Mouse (Mus musculus) heart, embryonic 12.5 days (tissue): ENCODE measurements around the gene Tmem200c. TPM values are rescaled to one million over a fixed set of nuclear protein-coding genes. Genes with fewer than 3 reads are reported as not detected.

Experiments
- ATAC-seq: fragments of 200-750 bp; cut with Nextera tagmentation; 2 replicates; pipeline ENCODE4 v1.8.0; 2017; ENCODE audit warnings: moderate TSS enrichment, moderate library complexity; ENCODE audit not compliant: insufficient number of reproducible peaks, low FRiP score
- H3K27ac ChIP-seq: fragments of 300-500 bp; sonication (generic); 2 replicates; pipeline ENCODE4 v1.5.1; 2016; ENCODE audit warnings: mild to moderate bottlenecking, moderate library complexity; ENCODE audit not compliant: poor library complexity, severe bottlenecking
- H3K27me3 ChIP-seq: fragments of 300-500 bp; sonication (generic); replicated peaks from 2 replicates; pipeline ENCODE4 v1.6.1; 2016; ENCODE audit warnings: mild to moderate bottlenecking, moderate library complexity
- H3K36me3 ChIP-seq: fragments of 300-500 bp; sonication (generic); 2 replicates; pipeline ENCODE4 v1.6.1; 2016; ENCODE audit warnings: mild to moderate bottlenecking, moderate library complexity
- H3K4me1 ChIP-seq: fragments of 300-500 bp; sonication (generic); replicated peaks from 2 replicates; pipeline ENCODE4 v1.6.1; 2016; ENCODE audit warnings: mild to moderate bottlenecking
- H3K4me2 ChIP-seq: fragments of 300-500 bp; sonication (generic); 2 replicates; pipeline ENCODE4 v1.6.1; 2016; ENCODE audit warnings: mild to moderate bottlenecking, moderate library complexity
- H3K4me3 ChIP-seq: fragments of 300-500 bp; sonication (generic); 2 replicates; pipeline ENCODE4 v1.5.1; 2016; ENCODE audit warnings: mild to moderate bottlenecking
- H3K9ac ChIP-seq: fragments of 300-500 bp; sonication (generic); 2 replicates; pipeline ENCODE4 v1.6.1; 2016; ENCODE audit warnings: mild to moderate bottlenecking, moderate library complexity
- H3K9me3 ChIP-seq: fragments of 300-500 bp; sonication (generic); replicated peaks from 2 replicates; pipeline ENCODE4 v1.6.1; 2016; ENCODE audit warnings: mild to moderate bottlenecking, moderate library complexity
- WGBS: fragments of 180-500 bp; shearing (Covaris S2); methylation state at CpG from one replicate; pipeline ENCODE4 v1.1.7; 2016; 5-methylcytosine and 5-hydroxymethylcytosine counted together
- polyA plus RNA-seq: library from polyadenylated mRNA; unstranded; fragments of >200 nt; fragmentation: Nextera tagmentation; extraction: Ambion mirVana; gene quantifications from 2 replicates; pipeline ENCODE4 v1.2.1, GENCODE M21; 2016

Gene Tmem200c
- polyA plus RNA-seq, result 0.17 and 0.32 TPM in 2 replicates

GRCm38 (mm10) chr17:68826323-68826722, at the start of gene Tmem200c:
Gene Tmem200c (plus strand): TSS chr17:68826623.
- Histone ChIP-seq H3K36me3 (no peaks in the 10 kb centered on the region), H3K27me3 (peaks cover 3% of the 10 kb centered on the region; the same call in 1 of the 2 replicates), H3K4me2 (no peak within 1 kb of the TSS), H3K27ac (no peak within 1 kb of the TSS), H3K4me1 (no peaks in the 10 kb centered on the region), H3K9ac (no peak within 1 kb of the TSS), H3K4me3 (no peak within 1 kb of the TSS), H3K9me3 (no peaks in the 10 kb centered on the region)
- whole genome bisulfite sequencing, result 68% methylated on average over 6 of the region's 6 CpGs
- no peak for ATAC-seq

- H3K27ac ChIP-seq, result no peak overlapping the region
- ATAC-seq, result no peak
- H3K27me3 ChIP-seq, result no peaks in the 10 kb centered on the region
- no peak overlapping the region for H3K4me2 ChIP-seq
- no peak overlapping the region for H3K4me3 ChIP-seq
- H3K4me1 ChIP-seq, result no peaks in the 10 kb centered on the region
- 78% methylated on average over 4 of the region's 4 CpGs for WGBS
- H3K9ac ChIP-seq, result no peak overlapping the region
- no peaks in the 10 kb centered on the region for H3K9me3 ChIP-seq
- no peaks in the 10 kb centered on the region for H3K36me3 ChIP-seq
Observed at GRCm38 (mm10) chr17:68793741-68794140, 32.7 kb upstream of the Tmem200c start.

DNA sequence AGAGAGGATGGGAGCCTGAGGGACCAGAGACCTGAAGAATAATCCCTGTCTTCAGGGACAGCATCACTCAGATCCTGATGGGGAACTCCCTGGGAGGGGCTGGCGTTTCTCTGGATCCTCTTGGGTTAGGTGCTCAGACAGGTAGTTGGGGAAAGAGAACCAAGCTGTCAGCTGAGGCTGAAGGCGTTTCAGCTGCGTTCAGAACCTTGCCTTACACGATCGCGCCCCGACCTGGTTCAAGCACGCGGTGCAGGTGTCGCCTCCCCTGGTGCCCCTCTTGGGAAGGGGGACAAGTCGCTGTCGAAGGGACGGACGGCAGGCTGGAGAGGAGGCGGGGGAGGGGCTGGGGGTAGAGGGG, 10.2 kb downstream of the Tmem200c start:
- 2% methylated on average over 15 of the region's 15 CpGs for WGBS
- H3K4me3 ChIP-seq, result peak overlapping the region; percentile 52
- H3K9me3 ChIP-seq, result no peaks in the 10 kb centered on the region
- peaks cover 30% of the 10 kb centered on the region for H3K4me1 ChIP-seq
- H3K36me3 ChIP-seq, result no peaks in the 10 kb centered on the region
- peak overlapping the region; percentile 82 for H3K4me2 ChIP-seq
- peaks cover 72% of the 10 kb centered on the region for H3K27me3 ChIP-seq
- no peak for ATAC-seq
- H3K9ac ChIP-seq, result peak overlapping the region; percentile 29; the same call in 1 of the 2 replicates
- no peak overlapping the region for H3K27ac ChIP-seq

DNA sequence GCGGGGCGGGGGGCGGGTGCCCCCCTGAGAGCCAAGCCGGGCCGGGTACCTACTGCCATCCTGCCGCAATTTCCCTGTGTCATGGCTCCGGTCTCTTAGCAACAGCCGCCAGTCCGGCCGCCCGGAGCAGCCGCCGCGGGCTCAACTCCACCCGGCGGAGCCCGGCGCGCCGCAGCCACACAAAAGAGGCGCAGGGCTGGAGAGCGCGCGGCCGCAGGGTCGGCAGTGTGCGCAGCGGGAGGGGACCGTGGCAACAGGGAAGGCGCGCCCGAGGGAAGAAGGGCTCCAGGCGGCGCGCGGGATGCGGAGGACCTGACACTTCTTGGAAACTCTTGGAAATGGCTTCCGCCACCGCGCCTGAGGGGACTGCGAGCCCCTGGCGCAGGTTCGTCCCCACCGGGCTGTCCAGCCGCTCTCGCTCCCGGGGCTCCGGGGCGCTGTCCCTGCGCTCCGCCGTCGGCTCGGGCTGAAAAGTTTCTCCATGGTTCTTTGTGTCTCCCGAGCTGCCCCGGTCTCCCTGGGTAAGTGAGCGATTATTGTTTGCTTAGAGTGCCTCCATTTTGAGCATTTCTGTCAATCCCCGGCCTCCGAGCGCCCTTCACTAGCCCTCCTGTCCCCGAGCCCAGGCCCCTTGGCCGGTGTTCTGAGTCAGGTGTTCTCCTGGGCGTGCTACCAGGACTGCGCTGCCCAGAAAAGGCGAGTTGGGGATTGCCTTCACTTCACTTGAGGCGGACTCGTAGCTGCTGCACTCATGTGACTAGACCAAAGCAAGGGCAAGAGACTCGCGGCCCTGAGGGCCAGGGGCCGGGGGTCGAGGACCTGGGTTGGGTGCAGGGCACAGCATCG, 10.8 kb downstream of the Tmem200c start:
- under 1% methylated on average over 68 of the region's 72 CpGs for WGBS
- ATAC-seq, result peak; percentile 34; the same call in 1 of the 2 replicates
- no peak overlapping the region for H3K27ac ChIP-seq

DNA sequence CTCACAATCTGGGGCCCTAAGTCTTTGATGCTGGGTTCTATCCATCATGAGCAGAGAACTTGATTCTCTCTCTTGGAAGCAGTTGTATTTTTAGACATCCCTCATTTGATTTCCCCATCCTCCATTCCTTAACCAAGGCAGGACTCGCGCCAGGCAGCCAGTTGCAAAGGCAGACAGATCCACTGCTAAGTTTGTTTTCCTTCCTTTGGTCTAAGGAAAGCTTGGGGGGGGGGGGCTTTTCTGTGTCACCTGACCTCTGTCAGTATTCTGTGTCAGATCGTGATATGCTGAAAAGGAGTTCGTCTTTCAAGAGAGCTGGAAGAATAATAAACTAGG, 11.4 kb downstream of the Tmem200c start:
- 9% methylated on average over 4 of the region's 4 CpGs for WGBS

More for the DNA sequence above, 10.8 kb downstream of the Tmem200c start:
- peak overlapping the region; percentile 52 for H3K4me3 ChIP-seq
- peak overlapping the region; percentile 82 for H3K4me2 ChIP-seq
- no peaks in the 10 kb centered on the region for H3K36me3 ChIP-seq
- H3K9me3 ChIP-seq, result no peaks in the 10 kb centered on the region
- H3K9ac ChIP-seq, result peak overlapping the region; percentile 29
- peaks cover 35% of the 10 kb centered on the region for H3K4me1 ChIP-seq
- peaks cover 71% of the 10 kb centered on the region for H3K27me3 ChIP-seq

DNA sequence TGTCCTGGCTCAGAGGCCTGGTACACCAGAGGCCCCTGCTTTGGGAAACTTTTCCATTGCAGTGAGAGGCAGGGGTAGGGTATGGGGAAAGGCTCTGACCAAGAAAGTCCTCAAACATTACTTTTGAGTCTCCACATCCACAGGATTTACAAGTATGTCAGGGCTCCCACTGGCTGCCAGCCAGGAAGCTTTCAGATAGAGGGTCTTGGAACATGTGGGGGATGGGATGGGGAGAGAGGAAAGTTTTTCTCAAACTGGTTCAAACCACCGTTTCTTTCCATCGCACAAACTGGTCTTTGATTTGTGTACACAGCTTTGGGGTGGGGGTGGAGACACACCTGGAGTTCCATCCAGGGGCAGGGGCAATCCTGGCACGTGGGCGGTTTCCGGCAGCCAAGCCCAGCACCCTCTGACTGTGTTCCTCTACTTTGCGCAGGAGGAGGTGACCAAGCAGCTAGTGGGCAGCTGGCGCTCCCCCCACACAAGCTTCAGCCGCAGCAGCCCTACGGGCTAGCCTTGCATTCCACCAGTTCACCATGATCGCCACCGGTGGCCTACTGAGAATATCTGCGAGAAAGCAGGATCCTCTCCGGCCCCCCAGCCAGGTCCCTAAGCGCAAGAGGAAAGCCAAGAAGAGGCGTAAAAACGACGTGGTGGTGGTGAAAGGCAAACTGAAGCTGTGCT, 13.6 kb downstream of the Tmem200c start:
- no peak for ATAC-seq
- Histone ChIP-seq H3K27me3 (peaks cover 71% of the 10 kb centered on the region), H3K4me1 (peaks cover 35% of the 10 kb centered on the region), H3K4me3 (peak overlapping the region; percentile 56), H3K9ac (no peak overlapping the region), H3K9me3 (no peaks in the 10 kb centered on the region), H3K36me3 (no peaks in the 10 kb centered on the region), H3K27ac (no peak overlapping the region), H3K4me2 (peak overlapping the region; percentile 97)
- WGBS, result 10% methylated on average over 17 of the region's 17 CpGs

More for the DNA sequence above, 11.4 kb downstream of the Tmem200c start:
- Histone ChIP-seq H3K4me2 (peak overlapping the region; percentile 82), H3K9me3 (no peaks in the 10 kb centered on the region), H3K9ac (peak overlapping the region; percentile 29; the same call in 1 of the 2 replicates), H3K36me3 (no peaks in the 10 kb centered on the region), H3K27me3 (peaks cover 71% of the 10 kb centered on the region), H3K27ac (no peak overlapping the region), H3K4me1 (peaks cover 35% of the 10 kb centered on the region), H3K4me3 (peak overlapping the region; percentile 52)
- ATAC-seq, result no peak

DNA sequence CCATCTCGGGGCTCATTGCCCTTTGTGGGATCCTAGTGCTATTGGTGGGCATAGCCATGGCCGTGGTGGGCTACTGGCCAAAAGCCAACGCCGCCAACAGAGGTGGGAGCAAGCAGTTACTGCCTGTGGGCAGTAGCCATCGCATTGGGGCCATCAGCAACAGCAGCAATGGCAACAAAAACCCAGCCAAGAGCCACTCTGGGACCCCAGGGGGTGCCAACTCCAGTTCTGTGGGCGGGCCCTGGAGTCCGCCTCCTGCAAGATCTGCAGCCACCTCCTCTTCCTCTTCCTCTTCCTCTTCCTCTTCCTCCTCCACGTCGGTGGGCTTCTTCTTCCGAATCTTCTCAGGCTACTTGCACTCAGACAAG, 14.1 kb downstream of the Tmem200c start:
- H3K36me3 ChIP-seq, result no peaks in the 10 kb centered on the region
- H3K9ac ChIP-seq, result peak overlapping the region; percentile 60; the same call in 1 of the 2 replicates
- peaks cover 66% of the 10 kb centered on the region for H3K27me3 ChIP-seq
- H3K4me1 ChIP-seq, result peaks cover 35% of the 10 kb centered on the region
- peak overlapping the region; percentile 56 for H3K4me3 ChIP-seq
- no peak for ATAC-seq
- no peak overlapping the region for H3K27ac ChIP-seq
- peak overlapping the region; percentile 97 for H3K4me2 ChIP-seq
- no peaks in the 10 kb centered on the region for H3K9me3 ChIP-seq
- 11% methylated on average over 10 of the region's 10 CpGs for WGBS

DNA sequence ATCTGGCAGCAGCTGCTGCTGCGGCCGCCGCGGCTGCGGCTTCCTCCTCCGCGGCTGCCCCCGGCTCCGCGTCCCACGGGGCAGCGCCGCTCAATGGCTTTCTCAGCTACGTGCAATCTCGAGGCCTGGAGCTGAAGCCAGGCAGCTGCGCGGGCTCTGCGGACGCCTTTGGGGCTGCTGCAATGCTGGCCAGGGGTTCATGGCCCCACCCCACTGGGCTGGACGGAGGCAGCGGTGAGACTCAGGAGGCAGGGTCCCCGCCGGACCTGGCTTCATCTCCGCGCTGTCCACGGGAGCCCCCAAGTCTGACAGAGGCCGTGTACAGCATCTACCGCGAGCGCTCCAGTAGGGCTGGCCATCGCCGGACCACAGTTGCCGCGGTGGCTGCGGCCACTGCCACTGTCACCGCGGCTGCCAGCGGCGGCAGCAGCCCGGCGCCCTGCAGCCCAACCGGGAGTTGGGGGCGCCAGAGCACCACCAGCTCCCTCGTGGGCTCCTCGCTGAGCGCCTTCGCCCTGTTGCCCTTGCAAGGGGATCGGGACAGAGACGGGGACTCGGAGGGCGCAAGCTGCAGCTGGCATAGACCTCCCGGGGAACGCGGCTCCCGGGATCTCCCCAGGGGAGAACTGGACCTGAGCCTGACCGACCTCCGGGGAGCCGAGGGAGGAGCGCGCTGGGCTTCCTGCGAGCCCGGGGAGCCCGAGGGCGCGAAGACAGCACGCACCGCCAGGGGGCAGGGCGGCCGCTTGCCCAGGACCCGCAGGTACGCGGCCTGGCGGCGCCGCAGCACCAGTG, 14.9 kb downstream of the Tmem200c start:
- peak; percentile 65 for ATAC-seq

DNA sequence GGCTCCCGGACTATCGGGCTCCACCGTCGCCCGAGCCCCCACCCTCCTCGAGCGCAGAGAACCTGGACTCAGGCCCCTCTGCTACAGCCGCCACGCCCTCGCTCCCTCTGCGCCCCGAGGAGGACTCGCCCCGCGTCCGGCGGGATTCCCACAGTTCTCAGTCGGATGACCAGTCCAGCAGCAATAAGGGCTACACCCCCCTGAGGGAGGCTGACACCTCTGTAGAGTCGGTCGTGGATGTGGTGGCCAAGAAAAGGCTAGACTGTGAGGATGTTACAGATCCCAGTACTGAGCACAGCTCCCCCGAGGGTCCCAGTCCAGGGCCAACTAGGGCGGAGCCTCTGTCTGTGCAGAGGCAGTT, 15.4 kb downstream of the Tmem200c start:
- Histone ChIP-seq H3K27me3 (peaks cover 59% of the 10 kb centered on the region), H3K27ac (no peak overlapping the region), H3K36me3 (no peaks in the 10 kb centered on the region), H3K4me2 (peak overlapping the region; percentile 97), H3K9ac (peak overlapping the region; percentile 60), H3K9me3 (no peaks in the 10 kb centered on the region), H3K4me1 (peaks cover 30% of the 10 kb centered on the region), H3K4me3 (peak overlapping the region; percentile 56)
- peak; percentile 63 for ATAC-seq
- 3% methylated on average over 22 of the region's 22 CpGs for WGBS

More for the DNA sequence above, 14.9 kb downstream of the Tmem200c start:
- Histone ChIP-seq H3K9ac (peak overlapping the region; percentile 60), H3K4me3 (peak overlapping the region; percentile 56), H3K9me3 (no peaks in the 10 kb centered on the region), H3K27me3 (peaks cover 62% of the 10 kb centered on the region), H3K27ac (no peak overlapping the region), H3K4me1 (peaks cover 35% of the 10 kb centered on the region), H3K4me2 (peak overlapping the region; percentile 97), H3K36me3 (no peaks in the 10 kb centered on the region)
- WGBS, result under 1% methylated on average over 75 of the region's 75 CpGs

- no peak overlapping the region for H3K4me2 ChIP-seq
Observed at GRCm38 (mm10) chr17:68845931-68846330, 19.5 kb downstream of the Tmem200c start.

DNA sequence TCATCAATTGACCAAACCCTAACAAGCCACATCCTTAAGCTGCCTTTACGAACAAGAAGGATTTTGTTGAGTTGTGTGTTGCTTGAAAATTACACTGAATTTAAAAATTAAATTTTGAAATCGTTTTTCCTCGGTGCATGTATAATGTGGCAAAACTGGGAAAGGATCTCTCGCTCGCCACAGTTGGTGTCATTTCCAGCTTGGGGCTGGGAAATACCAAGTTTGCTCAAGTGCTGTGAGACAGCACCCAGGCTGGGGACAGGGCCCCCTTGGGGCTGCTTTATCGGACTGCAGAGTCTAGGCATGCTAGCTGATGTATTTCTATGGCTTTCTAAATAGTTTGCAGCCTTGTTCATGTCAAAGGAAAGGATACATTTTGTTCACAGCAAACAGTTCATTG, 22.3 kb downstream of the Tmem200c start:
- Histone ChIP-seq H3K9ac (no peak overlapping the region), H3K36me3 (no peaks in the 10 kb centered on the region), H3K27me3 (peaks cover 12% of the 10 kb centered on the region), H3K4me2 (no peak overlapping the region), H3K4me3 (no peak overlapping the region), H3K27ac (no peak overlapping the region), H3K9me3 (no peaks in the 10 kb centered on the region), H3K4me1 (no peaks in the 10 kb centered on the region)
- ATAC-seq, result no peak
- 74% methylated on average over 6 of the region's 6 CpGs for WGBS

More at GRCm38 (mm10) chr17:68845931-68846330, 19.5 kb downstream of the Tmem200c start:
- Histone ChIP-seq H3K4me3 (no peak overlapping the region), H3K9ac (no peak overlapping the region), H3K27me3 (peaks cover 28% of the 10 kb centered on the region), H3K9me3 (no peaks in the 10 kb centered on the region), H3K27ac (no peak overlapping the region), H3K36me3 (no peaks in the 10 kb centered on the region), H3K4me1 (peaks cover 10% of the 10 kb centered on the region; the same call in 1 of the 2 replicates)
- 75% methylated on average over 5 of the region's 5 CpGs for WGBS
- no peak for ATAC-seq
